In the genomic region with DNA sequence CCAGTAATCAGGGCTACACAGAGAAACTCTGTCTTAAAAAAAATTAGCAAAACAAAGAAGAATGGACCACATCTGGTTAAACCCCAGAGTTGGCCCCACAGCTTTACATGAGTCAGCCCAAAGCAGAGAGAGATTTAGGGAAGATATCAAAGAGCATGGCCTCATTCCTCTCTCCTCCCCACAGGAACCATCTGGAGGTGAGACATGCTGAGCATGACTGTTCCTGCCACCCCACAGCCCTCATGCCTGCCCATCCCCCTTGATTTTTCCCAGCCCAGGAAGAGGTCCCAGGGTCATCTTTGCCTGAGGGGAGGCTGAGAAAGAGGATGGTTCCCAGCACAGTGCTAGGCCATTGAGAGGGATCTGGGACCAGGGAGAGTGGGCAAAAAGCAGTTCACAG, we compare ENCODE assay signal across 8 mouse cellular contexts. TPM values are rescaled to one million over a fixed set of nuclear protein-coding genes. Genes with fewer than 3 reads are reported as not detected.
A peak's percentile ranks its signal among the peaks of the same experiment; 100 is the strongest.
DNase-seq lines count a peak whose midpoint lies in the region; ATAC-seq lines count a peak whose summit lies in the region.

No protein-coding gene starts in this region.

- no peak for ATAC-seq in kidney, embryonic 15.5 days (replicated peaks; ENCODE audit: low FRiP score)
- no peak for ATAC-seq in midbrain, embryonic 11.5 days (ENCODE audit: low FRiP score)

- peak; percentile 18 for DNase-seq in cerebellum, adult 8-10 months
- no peak for DNase-seq in cerebellum, postnatal 36 days
- DNase-seq in kidney, adult 18-20 months, result no peak
- no peak for DNase-seq in embryonic facial prominence, embryonic 10.5 days (ENCODE audit: low spot score)
- peak; percentile 61 for DNase-seq in midbrain, embryonic 11.5 days (ENCODE audit: low spot score, missing footprints)
- DNase-seq in thymus, postnatal 14 days, result no peak
- no peak for DNase-seq in gastrocnemius, postnatal 14 days

- peak overlapping the region; percentile 71 for H3K4me3 ChIP-seq in kidney, embryonic 15.5 days (replicated peaks)
- peak overlapping the region; percentile 77; the same call in 1 of the 2 replicates for H3K4me3 ChIP-seq in embryonic facial prominence, embryonic 10.5 days
- no peak overlapping the region for H3K4me3 ChIP-seq in midbrain, embryonic 11.5 days (ENCODE audit: low read depth, low read length)

- peaks cover 31% of the 10 kb centered on the region for H3K36me3 ChIP-seq in kidney, embryonic 15.5 days
- peaks cover 25% of the 10 kb centered on the region for H3K36me3 ChIP-seq in embryonic facial prominence, embryonic 10.5 days (replicated peaks)
- H3K36me3 ChIP-seq in midbrain, embryonic 11.5 days (ENCODE audit: control insufficient read depth, insufficient read depth, low read length), result peaks cover 5% of the 10 kb centered on the region; the same call in 1 of the 2 replicates

- peak overlapping the region; percentile 95; the same call in 1 of the 2 replicates for H3K27ac ChIP-seq in kidney, embryonic 15.5 days
- peak overlapping the region; percentile 92; the same call in 1 of the 2 replicates for H3K27ac ChIP-seq in embryonic facial prominence, embryonic 10.5 days (replicated peaks)
- no peak overlapping the region for H3K27ac ChIP-seq in midbrain, embryonic 11.5 days (ENCODE audit: low read depth, low read length)

- peak overlapping the region; percentile 84 for H3K4me2 ChIP-seq in kidney, embryonic 15.5 days
- H3K4me2 ChIP-seq in midbrain, embryonic 11.5 days, result no peak overlapping the region

- no peak overlapping the region for H3K9ac ChIP-seq in kidney, embryonic 15.5 days
- H3K9ac ChIP-seq in midbrain, embryonic 11.5 days (ENCODE audit: low read length), result no peak overlapping the region

- no peaks in the 10 kb centered on the region for H3K9me3 ChIP-seq in kidney, embryonic 15.5 days (replicated peaks)
- H3K9me3 ChIP-seq in embryonic facial prominence, embryonic 10.5 days, result no peaks in the 10 kb centered on the region
- H3K9me3 ChIP-seq in midbrain, embryonic 11.5 days (ENCODE audit: control insufficient read depth, low read length), result no peaks in the 10 kb centered on the region

- H3K27me3 ChIP-seq in kidney, embryonic 15.5 days, result no peaks in the 10 kb centered on the region
- no peaks in the 10 kb centered on the region for H3K27me3 ChIP-seq in embryonic facial prominence, embryonic 10.5 days (replicated peaks; ENCODE audit: low read depth, poor library complexity, severe bottlenecking)
- no peaks in the 10 kb centered on the region for H3K27me3 ChIP-seq in midbrain, embryonic 11.5 days (ENCODE audit: control insufficient read depth, insufficient read depth, low read length)

- intact Hi-C loops in gastrocnemius, postnatal 14 days (cut with DNase I; ENCODE audit: low total_unique reads), result no loop called here

- H3K4me1 ChIP-seq in kidney, embryonic 15.5 days, result peaks cover 31% of the 10 kb centered on the region
- H3K4me1 ChIP-seq in embryonic facial prominence, embryonic 10.5 days, result peaks cover 26% of the 10 kb centered on the region
- H3K4me1 ChIP-seq in midbrain, embryonic 11.5 days (ENCODE audit: control insufficient read depth, insufficient read depth, low read length), result peaks cover 9% of the 10 kb centered on the region

RNA-seq across cellular contexts. Expression of gene Use1, which starts 1.7 kb away (rescaled TPM):
- 103 and 105 TPM in 2 replicates for polyA plus RNA-seq in kidney, embryonic 15.5 days (2015; fragmentation: Nextera tagmentation; extraction: Ambion mirVana)
- 83.1 and 84.3 TPM in 2 replicates for polyA plus RNA-seq in embryonic facial prominence, embryonic 10.5 days (2016; fragmentation: Nextera tagmentation; extraction: Ambion mirVana)
- 70.9 and 71.7 TPM in 2 replicates for polyA plus RNA-seq in midbrain, embryonic 11.5 days (2014; fragmentation: Nextera tagmentation; extraction: Ambion mirVana)
- 10 to 100 TPM; 96.4 to 100.0 TPM for total RNA-seq in gastrocnemius, postnatal 14 days (2021)

RNA-seq across cellular contexts. Expression of gene Ocel1, which starts 2.7 kb away (rescaled TPM):
- polyA plus RNA-seq in kidney, embryonic 15.5 days (2015; fragmentation: Nextera tagmentation; extraction: Ambion mirVana), result 6.6 and 7.1 TPM in 2 replicates
- 4.0 and 5.0 TPM in 2 replicates for polyA plus RNA-seq in embryonic facial prominence, embryonic 10.5 days (2016; fragmentation: Nextera tagmentation; extraction: Ambion mirVana)
- polyA plus RNA-seq in midbrain, embryonic 11.5 days (2014; fragmentation: Nextera tagmentation; extraction: Ambion mirVana), result 2.9 and 3.3 TPM in 2 replicates
- total RNA-seq in gastrocnemius, postnatal 14 days (2021), result 1 to 10 TPM; 5.9 to 7.5 TPM

RNA-seq across cellular contexts. Expression of gene Nr2f6, which starts 13.4 kb away (rescaled TPM):
- 96.1 and 99.9 TPM in 2 replicates for polyA plus RNA-seq in kidney, embryonic 15.5 days (2015; fragmentation: Nextera tagmentation; extraction: Ambion mirVana)
- polyA plus RNA-seq in embryonic facial prominence, embryonic 10.5 days (2016; fragmentation: Nextera tagmentation; extraction: Ambion mirVana), result 63.6 and 78.0 TPM in 2 replicates
- polyA plus RNA-seq in midbrain, embryonic 11.5 days (2014; fragmentation: Nextera tagmentation; extraction: Ambion mirVana), result 62.6 and 73.0 TPM in 2 replicates
- 10 to 100 TPM; 16.0 to 21.5 TPM for total RNA-seq in gastrocnemius, postnatal 14 days (2021)

RNA-seq across cellular contexts. Expression of gene Ushbp1, which starts 27.2 kb away (rescaled TPM):
- 19.1 and 22.3 TPM in 2 replicates for polyA plus RNA-seq in kidney, embryonic 15.5 days (2015; fragmentation: Nextera tagmentation; extraction: Ambion mirVana)
- 5.4 and 5.5 TPM in 2 replicates for polyA plus RNA-seq in embryonic facial prominence, embryonic 10.5 days (2016; fragmentation: Nextera tagmentation; extraction: Ambion mirVana)
- polyA plus RNA-seq in midbrain, embryonic 11.5 days (2014; fragmentation: Nextera tagmentation; extraction: Ambion mirVana), result 2.4 and 3.3 TPM in 2 replicates
- 10 to 100 TPM; 11.0 to 12.9 TPM for total RNA-seq in gastrocnemius, postnatal 14 days (2021)

RNA-seq across cellular contexts. Expression of gene Babam1, which starts 28.3 kb away (rescaled TPM):
- polyA plus RNA-seq in kidney, embryonic 15.5 days (2015; fragmentation: Nextera tagmentation; extraction: Ambion mirVana), result 117 and 118 TPM in 2 replicates
- 109 and 110 TPM in 2 replicates for polyA plus RNA-seq in embryonic facial prominence, embryonic 10.5 days (2016; fragmentation: Nextera tagmentation; extraction: Ambion mirVana)
- polyA plus RNA-seq in midbrain, embryonic 11.5 days (2014; fragmentation: Nextera tagmentation; extraction: Ambion mirVana), result 99.0 and 99.2 TPM in 2 replicates
- 10 to 100 TPM; 61.3 to 66.5 TPM for total RNA-seq in gastrocnemius, postnatal 14 days (2021)

Comparison
In these comparisons a context has a peak if more than half of its experiments do, and no peak if none do; other contexts are left out.
1. DNase-seq: peak in cerebellum, adult 8-10 months (single experiment) and midbrain, embryonic 11.5 days (single experiment); none in cerebellum, postnatal 36 days (0 of 2), kidney, adult 18-20 months (single experiment), embryonic facial prominence, embryonic 10.5 days (single experiment), thymus, postnatal 14 days (single experiment) and gastrocnemius, postnatal 14 days (single experiment).